Mouse (Mus musculus): ENCODE data around the gene Pgk1.

DNA sequence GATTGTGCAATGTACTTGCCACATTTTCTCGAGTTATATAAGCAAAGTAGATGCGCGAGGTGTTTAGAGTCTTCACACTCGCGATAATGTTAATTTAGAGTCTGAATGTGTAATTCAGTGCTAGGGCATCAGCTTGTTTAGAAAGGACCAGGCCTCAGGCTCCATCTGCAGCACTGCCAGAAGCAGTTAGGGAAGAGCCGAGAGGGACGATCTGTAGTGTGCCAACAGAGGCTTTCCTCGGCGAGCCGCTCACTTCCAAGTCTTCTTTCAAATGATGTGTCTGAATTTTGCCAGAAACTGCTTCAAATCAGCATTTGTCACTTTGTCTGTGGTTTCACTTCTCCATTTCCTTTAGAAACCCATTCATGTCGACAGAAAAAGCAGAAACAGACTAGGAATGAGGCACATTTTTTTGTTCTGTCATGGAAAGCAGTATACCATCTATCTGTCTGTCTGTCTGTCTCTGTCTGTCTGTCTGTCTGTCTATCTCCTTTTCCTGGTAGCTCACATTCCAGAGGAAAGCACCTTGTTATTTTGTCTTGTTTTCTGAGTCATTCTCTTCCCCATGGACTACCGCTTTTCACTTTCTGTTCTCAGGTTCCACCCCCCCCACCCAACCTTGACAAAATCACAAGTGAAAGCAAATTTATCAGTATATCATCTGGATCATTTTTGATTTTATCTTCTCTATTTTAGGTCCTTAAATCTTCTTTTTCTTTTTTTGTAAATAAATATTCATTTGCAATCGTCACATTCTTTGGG is 47.4 kb upstream of the Pgk1 start:
- no peak for TF ChIP-seq CTCF (IDR thresholded peaks at IDR 0.05; ENCODE audit: low read depth)
- TF ChIP-seq EP300 (optimal IDR thresholded peaks at IDR 0.05), result no peak
